Mouse (Mus musculus) gastrocnemius, postnatal 14 days (tissue): ENCODE measurements around the gene C2cd2. TPM values are rescaled to one million over a fixed set of nuclear protein-coding genes. Genes with fewer than 3 reads are reported as not detected.
A peak's percentile ranks its signal among the peaks of the same experiment; 100 is the strongest.
"Not testable (repeated sequence)": the region's sequence is repeated elsewhere in the genome, so short reads cannot be mapped to it uniquely, and the experiment has no call there.

Experiments used
- DNase-seq: peaks from one replicate; pipeline ENCODE4 v3.0.0; 2021; ENCODE audit warnings: mixed read lengths
- intact Hi-C: fragments of 180-260 bp; cut with DNase I; formaldehyde crosslinking; loops from one replicate; pipeline ENCODE4 v1.15.1; 2025; ENCODE audit warnings: low total_unique reads
- total RNA-seq, 2 experiments: library from RNA; stranded (reverse); gene quantifications; 2 replicates each; pipeline ENCODE4 v1.2.3; 2021

C2cd2 gene
- total RNA-seq, 2 experiments from 2014 or later = 83.9 to 109 TPM

DNA sequence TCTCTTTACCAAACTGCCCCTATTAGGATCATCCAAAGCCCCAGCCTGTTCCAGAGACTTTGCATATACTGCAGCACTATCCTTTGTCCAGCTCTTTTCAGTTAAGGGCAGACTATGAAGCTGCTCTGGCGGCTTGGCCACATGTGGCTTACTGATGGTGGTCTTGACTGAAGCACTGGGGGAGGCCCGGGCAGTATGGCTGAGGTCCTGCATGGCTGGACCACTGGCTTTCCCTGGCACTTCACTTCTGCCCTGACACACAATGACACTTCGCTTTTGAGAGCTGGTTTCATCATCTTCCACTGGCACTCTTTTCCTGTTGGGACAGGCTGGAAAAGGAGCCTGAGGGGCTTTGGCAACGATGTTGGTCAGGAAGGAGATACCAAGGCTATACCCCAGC is 10.0 kb downstream of the C2cd2 start:
- DNase-seq = no peak
- intact Hi-C loops = no loop called here

DNA sequence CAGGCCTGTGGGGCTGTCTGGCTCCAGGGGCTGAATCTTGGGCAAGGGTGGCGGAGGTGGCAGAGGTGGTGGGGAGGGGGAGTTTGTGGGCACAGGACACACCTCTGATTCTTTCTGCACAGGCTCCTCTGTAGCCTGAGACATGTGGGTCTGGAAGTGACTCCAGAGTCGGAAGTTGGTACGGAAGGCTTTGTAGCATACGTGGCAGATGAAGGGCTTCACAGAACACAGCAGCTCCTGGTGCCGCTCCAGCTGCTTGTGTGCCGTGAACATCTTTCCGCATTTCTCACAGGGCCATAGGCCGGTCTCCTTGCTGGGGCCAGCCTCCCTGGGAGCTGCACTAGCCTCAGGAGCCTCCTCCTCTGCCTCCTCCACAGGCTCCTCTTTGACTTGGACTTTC is 12.3 kb downstream of the C2cd2 start:
- no peak for DNase-seq
- intact Hi-C loops = no loop called here

GRCm38 (mm10) chr16:97948836-97949235 is 13.6 kb downstream of the C2cd2 start:
- DNase-seq = no peak
- intact Hi-C loops = no loop called here

DNA sequence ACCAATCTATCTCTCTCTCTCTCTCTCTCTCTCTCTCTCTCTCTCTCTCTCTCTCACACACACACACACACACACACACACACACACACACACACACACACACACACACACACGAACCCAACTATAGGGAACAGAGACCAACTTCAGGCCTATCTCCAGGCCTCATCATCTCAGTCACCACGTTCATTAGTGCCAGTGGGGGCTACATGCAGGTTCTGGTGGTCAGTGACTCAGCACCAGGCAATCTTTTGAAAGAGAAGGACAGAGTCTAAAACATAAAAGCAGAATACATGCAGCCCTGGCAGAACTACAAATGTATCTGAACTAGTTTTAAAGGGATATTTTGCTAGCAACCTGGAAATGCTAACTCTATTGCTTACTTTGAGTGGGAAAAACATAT is 15.4 kb downstream of the C2cd2 start:
- intact Hi-C loops = not testable (repeated sequence)

GRCm38 (mm10) chr16:97941844-97942243 is 20.6 kb downstream of the C2cd2 start:
- intact Hi-C loops = no loop called here
- DNase-seq = no peak

More for the DNA sequence above, 15.4 kb downstream of the C2cd2 start:
- DNase-seq = not testable (repeated sequence)

- intact Hi-C loops = no loop called here
- DNase-seq = no peak
Observed at GRCm38 (mm10) chr16:97940471-97940973, 21.9 kb downstream of the C2cd2 start.

DNA sequence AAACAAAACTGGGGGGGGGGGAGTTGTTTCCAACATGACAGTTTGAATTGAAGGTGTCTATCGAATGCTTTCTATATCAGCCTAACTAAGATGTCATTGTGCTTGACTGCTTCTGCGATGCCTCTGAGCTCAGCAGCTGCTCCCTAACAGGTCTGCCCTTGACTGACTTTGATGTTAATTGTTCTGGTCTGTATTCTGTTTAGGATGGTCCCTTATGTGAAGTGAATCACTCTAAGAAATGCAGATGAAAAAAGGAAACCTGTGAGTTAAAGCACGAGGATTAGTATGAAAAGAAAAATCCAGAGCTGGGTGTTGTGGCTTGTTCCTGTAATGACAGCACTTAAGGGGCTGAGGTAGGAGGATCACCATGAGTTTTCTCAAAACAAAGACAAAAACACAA is 26.6 kb downstream of the C2cd2 start:
- DNase-seq = no peak
- intact Hi-C loops = no loop called here

GRCm38 (mm10) chr16:97930231-97930630 is 32.2 kb downstream of the C2cd2 start:
- DNase-seq = no peak

GRCm38 (mm10) chr16:97929520-97929919 is 32.9 kb downstream of the C2cd2 start:
- intact Hi-C loops = no loop called here
- peak; percentile 20 for DNase-seq

More at GRCm38 (mm10) chr16:97930231-97930630, 32.2 kb downstream of the C2cd2 start:
- intact Hi-C loops = no loop called here

DNA sequence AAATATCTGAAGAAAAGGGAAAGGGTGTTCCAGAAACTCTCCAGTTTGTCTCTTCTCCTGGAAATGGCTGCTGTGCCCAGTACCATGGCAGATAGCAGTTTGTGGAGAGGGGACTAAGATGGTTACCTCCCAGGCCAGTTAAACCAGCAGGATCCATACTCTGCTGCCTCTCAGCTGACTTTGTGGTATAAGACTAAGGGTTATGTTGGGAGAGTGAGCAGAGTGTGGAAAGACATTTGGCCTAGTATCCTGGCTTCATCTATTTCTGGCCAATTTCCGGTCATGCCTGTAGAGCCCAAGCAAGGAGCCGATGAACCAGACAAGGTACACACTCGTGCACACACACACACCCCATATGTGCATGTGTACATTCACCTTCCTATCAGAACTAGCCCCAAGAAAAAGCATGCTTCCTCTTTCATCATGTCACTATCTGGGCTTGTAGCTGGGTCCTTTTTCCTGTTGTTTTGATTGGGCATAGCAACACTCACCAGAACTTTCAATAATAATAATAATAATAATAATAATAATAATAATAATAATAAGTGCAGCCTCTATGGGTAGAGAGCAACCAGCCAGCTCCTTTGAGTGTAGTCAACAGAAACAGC is 35.0 kb downstream of the C2cd2 start:
- DNase-seq = no peak
- intact Hi-C loops = no loop called here

GRCm38 (mm10) chr16:97926381-97926780 is 36.0 kb downstream of the C2cd2 start:
- intact Hi-C loops = no loop called here
- no peak for DNase-seq

- intact Hi-C loops = no loop called here
- no peak for DNase-seq
Observed at GRCm38 (mm10) chr16:97925760-97926159, 36.6 kb downstream of the C2cd2 start.

DNA sequence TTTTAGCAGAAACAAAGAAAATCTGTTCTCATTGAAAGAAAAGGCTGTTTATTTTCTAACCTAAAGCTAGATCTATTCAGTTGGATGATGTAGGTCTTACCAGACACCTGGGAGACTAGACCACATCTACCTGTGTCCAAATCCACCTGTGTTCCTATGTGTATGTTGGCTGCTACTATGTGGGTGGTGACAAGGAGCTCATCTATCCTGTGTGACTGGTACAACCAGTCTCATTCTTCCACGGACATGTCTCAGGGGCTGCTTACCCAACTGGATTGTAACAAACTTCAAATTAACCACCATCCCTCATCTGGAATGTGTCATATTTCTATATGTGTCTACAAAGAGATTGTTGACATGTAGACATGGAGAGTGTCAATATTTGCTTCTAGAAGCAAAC is 38.7 kb downstream of the C2cd2 start:
- DNase-seq = no peak
- intact Hi-C loops = no loop called here

GRCm38 (mm10) chr16:97922779-97923126 is 39.6 kb downstream of the C2cd2 start:
- DNase-seq = no peak
- intact Hi-C loops = no loop called here

- peak; percentile 91 for DNase-seq
- intact Hi-C loops = no loop called here
Observed at GRCm38 (mm10) chr16:97921961-97922778, 40.2 kb downstream of the C2cd2 start.

DNA sequence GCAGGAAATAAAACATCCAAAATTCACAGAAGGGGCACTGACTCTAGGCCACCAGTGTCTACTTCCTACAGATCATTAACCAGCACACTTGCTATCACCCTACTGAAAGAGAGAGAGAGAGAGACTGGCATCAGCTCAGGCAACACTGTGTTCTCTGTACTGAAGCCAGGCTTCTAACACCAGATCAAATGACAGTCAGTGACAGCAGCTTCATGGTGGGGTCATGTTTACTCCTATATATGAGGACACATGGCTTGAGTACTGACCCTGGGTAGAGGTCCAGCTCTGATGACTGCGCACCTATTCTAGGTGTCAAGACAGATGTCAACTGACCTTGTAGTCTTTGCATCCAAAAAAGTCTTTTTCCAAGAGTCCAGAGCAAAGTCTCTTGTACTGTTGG is 41.8 kb downstream of the C2cd2 start:
- intact Hi-C loops = no loop called here
- peak; percentile 36 for DNase-seq

DNA sequence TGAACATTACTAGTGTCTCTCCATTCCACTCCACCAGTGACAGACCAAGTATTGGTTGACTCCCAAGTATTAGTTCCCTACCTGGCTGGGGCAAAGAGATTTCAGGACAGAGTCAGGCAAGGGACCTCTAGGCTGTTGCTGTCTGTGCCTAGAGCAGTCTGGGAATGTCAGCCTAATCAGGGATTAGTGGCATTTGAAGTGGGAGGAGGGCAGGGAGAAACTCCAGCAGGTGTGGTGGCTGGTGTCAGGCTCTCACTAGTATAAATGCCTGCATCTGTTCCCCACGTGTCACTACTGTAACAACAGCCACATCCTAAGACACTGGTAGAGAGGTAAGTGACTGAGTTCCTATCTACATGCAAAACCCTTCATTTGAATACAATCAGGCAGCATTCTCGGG is 42.6 kb downstream of the C2cd2 start:
- no peak for DNase-seq
- intact Hi-C loops = loop anchor here (10.0 kb wide), 1 partner anchor 55 kb away; no protein-coding TSS in a partner anchor

- DNase-seq = no peak
- intact Hi-C loops = loop anchor here (10.0 kb wide), 1 partner anchor 48 kb away; no protein-coding TSS in a partner anchor
Observed at GRCm38 (mm10) chr16:97912873-97913272, 49.5 kb downstream of the C2cd2 start.

GRCm38 (mm10) chr16:97909356-97909755 is 53.0 kb downstream of the C2cd2 start:
- no peak for DNase-seq
- intact Hi-C loops = no loop called here

DNA sequence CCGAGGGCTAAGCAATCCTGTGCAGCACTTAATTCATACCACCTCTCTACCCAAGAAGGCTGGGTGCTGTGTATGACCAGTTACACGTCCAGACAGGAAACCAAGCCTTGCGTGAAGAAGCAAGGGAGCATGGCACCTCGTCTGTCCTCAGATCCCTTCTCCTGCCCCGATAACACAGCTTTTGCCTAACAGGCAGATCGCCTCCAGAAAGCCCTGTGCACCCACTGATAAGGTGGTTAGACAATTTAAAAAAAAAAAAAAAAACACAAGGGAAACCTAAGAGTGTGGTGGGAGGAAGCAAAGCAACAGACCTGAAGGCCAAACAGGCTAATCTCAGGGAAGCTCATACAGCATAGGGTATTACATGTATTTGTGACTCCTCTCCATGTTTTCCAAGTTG is 54.9 kb downstream of the C2cd2 start:
- DNase-seq = no peak
- intact Hi-C loops = no loop called here

- intact Hi-C loops = no loop called here
- no peak for DNase-seq
Observed at GRCm38 (mm10) chr16:97906337-97906736, 56.1 kb downstream of the C2cd2 start.
